Mouse (Mus musculus) CH12.LX (cell line): ENCODE data around the gene Olfr890. TPM values are rescaled to one million over a fixed set of nuclear protein-coding genes. Genes with fewer than 3 reads are reported as not detected.

Experiments
- polyA plus RNA-seq: library from polyadenylated mRNA; unstranded; fragments of >175 nt; gene quantifications from 2 replicates; pipeline ENCODE4 v1.2.1, GENCODE M21; 2012; ENCODE audit warnings: low read depth; ENCODE audit not compliant: insufficient read length
- total RNA-seq, 2 experiments: library from RNA; depleted of rRNA; stranded (reverse); fragments of 300-350 nt in 1 of 2; fragments of >200 nt in 1 of 2; gene quantifications; 2 replicates each; pipeline ENCODE4 v1.2.3; 2012 to 2014

Olfr890 gene
- total and polyA plus RNA-seq, 3 experiments: not detected

Other genes starting within 250 kb of the Olfr890 start
- not detected in 2 replicates for gene Olfr145, start 245.8 kb upstream of the Olfr890 start, total RNA-seq (2012; rRNA removed)
- gene Olfr145, start 245.8 kb upstream of the Olfr890 start, total RNA-seq (2014; rRNA removed): not detected in 2 replicates
- not detected in 2 replicates for gene Olfr145, start 245.8 kb upstream of the Olfr890 start, polyA plus RNA-seq
- gene Olfr878, start 224.7 kb upstream of the Olfr890 start, total RNA-seq (2012; rRNA removed): not detected in 2 replicates
- gene Olfr878, start 224.7 kb upstream of the Olfr890 start, total RNA-seq (2014; rRNA removed): not detected in 2 replicates
- gene Olfr878, start 224.7 kb upstream of the Olfr890 start, polyA plus RNA-seq: not detected in 2 replicates
- gene Olfr881, start 150.7 kb upstream of the Olfr890 start, total RNA-seq (2012; rRNA removed): not detected in 2 replicates
- gene Olfr881, start 150.7 kb upstream of the Olfr890 start, total RNA-seq (2014; rRNA removed): not detected in 2 replicates
- gene Olfr881, start 150.7 kb upstream of the Olfr890 start, polyA plus RNA-seq: not detected in 2 replicates
- not detected in 2 replicates for gene Olfr883, start 116.7 kb upstream of the Olfr890 start, total RNA-seq (2012; rRNA removed)
- not detected in 2 replicates for gene Olfr883, start 116.7 kb upstream of the Olfr890 start, total RNA-seq (2014; rRNA removed)
- not detected in 2 replicates for gene Olfr883, start 116.7 kb upstream of the Olfr890 start, polyA plus RNA-seq
- not detected in 2 replicates for gene Olfr884, start 96.0 kb upstream of the Olfr890 start, total RNA-seq (2012; rRNA removed)
- not detected in 2 replicates for gene Olfr884, start 96.0 kb upstream of the Olfr890 start, total RNA-seq (2014; rRNA removed)
- not detected in 2 replicates for gene Olfr884, start 96.0 kb upstream of the Olfr890 start, polyA plus RNA-seq
- not detected in 2 replicates for gene Olfr885, start 81.2 kb upstream of the Olfr890 start, total RNA-seq (2012; rRNA removed)
- not detected in 2 replicates for gene Olfr885, start 81.2 kb upstream of the Olfr890 start, total RNA-seq (2014; rRNA removed)
- not detected in 2 replicates for gene Olfr885, start 81.2 kb upstream of the Olfr890 start, polyA plus RNA-seq
- gene Olfr887, start 58.4 kb upstream of the Olfr890 start, total RNA-seq (2012; rRNA removed): not detected in 2 replicates
- not detected in 2 replicates for gene Olfr887, start 58.4 kb upstream of the Olfr890 start, total RNA-seq (2014; rRNA removed)
- gene Olfr887, start 58.4 kb upstream of the Olfr890 start, polyA plus RNA-seq: not detected in 2 replicates
- not detected in 2 replicates for gene Olfr888, start 34.4 kb upstream of the Olfr890 start, total RNA-seq (2012; rRNA removed)
- not detected in 2 replicates for gene Olfr888, start 34.4 kb upstream of the Olfr890 start, total RNA-seq (2014; rRNA removed)
- gene Olfr888, start 34.4 kb upstream of the Olfr890 start, polyA plus RNA-seq: not detected in 2 replicates
- gene Olfr889, start 27.3 kb upstream of the Olfr890 start, total RNA-seq (2012; rRNA removed): 0.04 and 0.21 TPM in 2 replicates
- gene Olfr889, start 27.3 kb upstream of the Olfr890 start, total RNA-seq (2014; rRNA removed): 0.04 TPM in 1 of 2 replicates, not detected in the other
- gene Olfr889, start 27.3 kb upstream of the Olfr890 start, polyA plus RNA-seq: 0.22 and 0.27 TPM in 2 replicates
- gene Olfr891, start 38.3 kb downstream of the Olfr890 start, total RNA-seq (2012; rRNA removed): not detected in 2 replicates
- not detected in 2 replicates for gene Olfr891, start 38.3 kb downstream of the Olfr890 start, total RNA-seq (2014; rRNA removed)
- gene Olfr891, start 38.3 kb downstream of the Olfr890 start, polyA plus RNA-seq: not detected in 2 replicates
- gene Olfr893, start 65.8 kb downstream of the Olfr890 start, total RNA-seq (2012; rRNA removed): not detected in 2 replicates
- gene Olfr893, start 65.8 kb downstream of the Olfr890 start, total RNA-seq (2014; rRNA removed): not detected in 2 replicates
- gene Olfr893, start 65.8 kb downstream of the Olfr890 start, polyA plus RNA-seq: not detected in 2 replicates
- gene Olfr894, start 75.5 kb downstream of the Olfr890 start, total RNA-seq (2012; rRNA removed): not detected in 2 replicates
- gene Olfr894, start 75.5 kb downstream of the Olfr890 start, total RNA-seq (2014; rRNA removed): not detected in 2 replicates
- not detected in 2 replicates for gene Olfr894, start 75.5 kb downstream of the Olfr890 start, polyA plus RNA-seq
- gene Olfr143, start 110.3 kb downstream of the Olfr890 start, total RNA-seq (2012; rRNA removed): not detected in 2 replicates
- gene Olfr143, start 110.3 kb downstream of the Olfr890 start, total RNA-seq (2014; rRNA removed): not detected in 2 replicates
- not detected in 2 replicates for gene Olfr143, start 110.3 kb downstream of the Olfr890 start, polyA plus RNA-seq
- gene Olfr895, start 125.3 kb downstream of the Olfr890 start, total RNA-seq (2012; rRNA removed): not detected in 2 replicates
- gene Olfr895, start 125.3 kb downstream of the Olfr890 start, total RNA-seq (2014; rRNA removed): not detected in 2 replicates
- gene Olfr895, start 125.3 kb downstream of the Olfr890 start, polyA plus RNA-seq: not detected in 2 replicates
- not detected in 2 replicates for gene Olfr896-ps1, start 148.6 kb downstream of the Olfr890 start, total RNA-seq (2012; rRNA removed)
- not detected in 2 replicates for gene Olfr896-ps1, start 148.6 kb downstream of the Olfr890 start, total RNA-seq (2014; rRNA removed)
- not detected in 2 replicates for gene Olfr896-ps1, start 148.6 kb downstream of the Olfr890 start, polyA plus RNA-seq
- not detected in 2 replicates for gene Olfr25, start 186.5 kb downstream of the Olfr890 start, total RNA-seq (2012; rRNA removed)
- not detected in 2 replicates for gene Olfr25, start 186.5 kb downstream of the Olfr890 start, total RNA-seq (2014; rRNA removed)
- not detected in 2 replicates for gene Olfr25, start 186.5 kb downstream of the Olfr890 start, polyA plus RNA-seq
- not detected in 2 replicates for gene Olfr898, start 205.9 kb downstream of the Olfr890 start, total RNA-seq (2012; rRNA removed)
- gene Olfr898, start 205.9 kb downstream of the Olfr890 start, total RNA-seq (2014; rRNA removed): not detected in 2 replicates
- not detected in 2 replicates for gene Olfr898, start 205.9 kb downstream of the Olfr890 start, polyA plus RNA-seq
- gene Olfr250, start 224.4 kb downstream of the Olfr890 start, total RNA-seq (2012; rRNA removed): not detected in 2 replicates
- not detected in 2 replicates for gene Olfr250, start 224.4 kb downstream of the Olfr890 start, total RNA-seq (2014; rRNA removed)
- not detected in 2 replicates for gene Olfr250, start 224.4 kb downstream of the Olfr890 start, polyA plus RNA-seq
- not detected in 2 replicates for gene Olfr251, start 234.6 kb downstream of the Olfr890 start, total RNA-seq (2012; rRNA removed)
- gene Olfr251, start 234.6 kb downstream of the Olfr890 start, total RNA-seq (2014; rRNA removed): not detected in 2 replicates
- gene Olfr251, start 234.6 kb downstream of the Olfr890 start, polyA plus RNA-seq: not detected in 2 replicates